Mouse (Mus musculus): ENCODE measurements at regions not wholly inside any gene's neighbourhood (a gene's known extent, or its start where the extent isn't known, plus 50 kb on each side); places are given as distances from the start of the nearest gene placed in this dataset.

- no peak for DNase-seq (ENCODE audit: low spot score)
These were observed 58.9 kb upstream of the E2f3 start for GRCm38 (mm10) chr13:30044790-30045189.

GRCm38 (mm10) chr13:30042689-30043320 is 56.9 kb upstream of the E2f3 start:
- no peak for DNase-seq (ENCODE audit: low spot score)

- DNase-seq (ENCODE audit: low spot score): no peak
These were observed 55.8 kb upstream of the E2f3 start for GRCm38 (mm10) chr13:30041501-30042295.

GRCm38 (mm10) chr13:30040288-30040687 is 54.4 kb upstream of the E2f3 start:
- no peak for DNase-seq (ENCODE audit: low spot score)

GRCm38 (mm10) chr13:30039791-30040190 is 53.9 kb upstream of the E2f3 start:
- DNase-seq (ENCODE audit: low spot score): no peak

GRCm38 (mm10) chr13:30036561-30036960 is 50.7 kb upstream of the E2f3 start:
- no peak for DNase-seq (ENCODE audit: low spot score)

- DNase-seq (ENCODE audit: low spot score): no peak
These were observed 50.2 kb upstream of the E2f3 start for GRCm38 (mm10) chr13:30036071-30036470.

Measured in ovary, adult 18-20 months (tissue).